Mouse (Mus musculus) hindbrain, postnatal 0 days (tissue): ENCODE results near the gene Catsperz. TPM values are rescaled to one million over a fixed set of nuclear protein-coding genes. Genes with fewer than 3 reads are reported as not detected.

ENCODE experiments used
- ATAC-seq: fragments of 200-750 bp; cut with Nextera tagmentation; 2 replicates; pipeline ENCODE4 v1.8.0; 2017; ENCODE audit warnings: mild to moderate bottlenecking, moderate TSS enrichment, moderate library complexity
- DNase-seq: peaks from one replicate; pipeline ENCODE4 v3.0.0-alpha.2; 2015; ENCODE audit warnings: low spot score
- H3K27ac ChIP-seq: fragments of 300-500 bp; sonication (generic); 2 replicates; pipeline ENCODE4 v1.5.1; 2014; ENCODE audit warnings: mild to moderate bottlenecking
- H3K27me3 ChIP-seq: fragments of 300-500 bp; sonication (generic); 2 replicates; pipeline ENCODE4 v1.6.1; 2014; ENCODE audit warnings: low read length, mixed read lengths; ENCODE audit not compliant: insufficient read depth
- H3K36me3 ChIP-seq: fragments of 300-500 bp; sonication (generic); 2 replicates; pipeline ENCODE4 v1.6.1; 2014; ENCODE audit warnings: low read length, mixed read lengths; ENCODE audit not compliant: insufficient read depth
- H3K4me1 ChIP-seq: fragments of 300-500 bp; sonication (generic); 2 replicates; pipeline ENCODE4 v1.6.1; 2014; ENCODE audit warnings: antibody characterized with exemption, low read length, mixed read lengths; ENCODE audit not compliant: insufficient read depth
- H3K4me2 ChIP-seq: fragments of 300-500 bp; sonication (generic); 2 replicates; pipeline ENCODE4 v1.6.1; 2014; ENCODE audit warnings: low read depth, mild to moderate bottlenecking, low read length, moderate library complexity, mixed read lengths
- H3K4me3 ChIP-seq: fragments of 300-500 bp; sonication (generic); 2 replicates; pipeline ENCODE4 v1.5.1; 2014; ENCODE audit warnings: low read length
- H3K9ac ChIP-seq: fragments of 300-500 bp; sonication (generic); replicated peaks from 2 replicates; pipeline ENCODE4 v1.6.1; 2014; ENCODE audit warnings: mild to moderate bottlenecking, low read length, moderate library complexity, mixed read lengths
- H3K9me3 ChIP-seq: fragments of 300-500 bp; sonication (generic); 2 replicates; pipeline ENCODE4 v1.6.1; 2016; ENCODE audit warnings: low read length, mixed read lengths
- CTCF ChIP-seq: IDR thresholded peaks from 2 replicates; pipeline ENCODE4 v1.5.1; 2016; ENCODE audit warnings: antibody characterized with exemption, control low read depth, low read depth
- WGBS: fragments of 180-500 bp; shearing (Covaris S2); extraction: QIAGEN DNeasy Blood & Tissue Kit; methylation state at CpG from one replicate; pipeline ENCODE4 v1.1.7; 2014; 5-methylcytosine and 5-hydroxymethylcytosine counted together
- polyA plus RNA-seq: library from polyadenylated mRNA; unstranded; fragments of >200 nt; fragmentation: Nextera tagmentation; extraction: Ambion mirVana; gene quantifications from 2 replicates; pipeline ENCODE4 v1.2.1, GENCODE M21; 2015
- total RNA-seq: library from RNA; depleted of rRNA; stranded (reverse); fragments of >200 nt; gene quantifications from 2 replicates; pipeline ENCODE4 v1.2.3, GENCODE M21; 2014; rRNA removed

Catsperz gene
- 2.0 TPM in 1 of 2 replicates, not detected in the other for total RNA-seq
- 2.9 and 3.7 TPM in 2 replicates for polyA plus RNA-seq

- Histone ChIP-seq H3K9me3 (no peaks in the 10 kb centered on the region), H3K4me2 (peak within 1 kb of the TSS; percentile 28; the same call in 1 of the 2 replicates), H3K4me3 (peak within 1 kb of the TSS; percentile 11; the same call in 1 of the 2 replicates), H3K27me3 (peaks cover 40% of the 10 kb centered on the region), H3K9ac (no peak within 1 kb of the TSS), H3K4me1 (peaks cover 13% of the 10 kb centered on the region; the same call in 1 of the 2 replicates), H3K36me3 (no peaks in the 10 kb centered on the region), H3K27ac (no peak within 1 kb of the TSS)
- ATAC-seq = no peak
- no peak for DNase-seq
- WGBS = 3% methylated on average over 9 of the region's 9 CpGs
- TF ChIP-seq CTCF = no peak
Observed at GRCm38 (mm10) chr19:6925307-6925573, at the start of gene Catsperz. Catsperz (minus strand) TSS chr19:6925380.

GRCm38 (mm10) chr19:6974211-6975205 is 49.3 kb upstream of the Catsperz start, which contains the start of gene Ppp1r14b:
Ppp1r14b (plus strand) TSS chr19:6974968.
- TF ChIP-seq CTCF = no peak
- Histone ChIP-seq H3K4me3 (peak within 1 kb of the TSS; percentile 62), H3K27ac (peak within 1 kb of the TSS; percentile 90), H3K4me1 (peaks cover 22% of the 10 kb centered on the region), H3K9ac (peak within 1 kb of the TSS; percentile 76), H3K27me3 (0 out of 2 replicates have a peak, but pooled peaks cover 3% of the 10 kb centered on the region), H3K4me2 (peak within 1 kb of the TSS; percentile 90), H3K36me3 (peaks cover 4% of the 10 kb centered on the region; the same call in 1 of the 2 replicates), H3K9me3 (no peaks in the 10 kb centered on the region)
- peak; percentile 56 for ATAC-seq
- peak; percentile 89 for DNase-seq
- under 1% methylated on average over 70 of the region's 84 CpGs for WGBS

- no peak for DNase-seq
- 0 out of 2 replicates have a peak, but pooled peaks cover 3% of the 10 kb centered on the region for H3K27me3 ChIP-seq
Observed at GRCm38 (mm10) chr19:6973581-6974190, 48.5 kb upstream of the Catsperz start.

GRCm38 (mm10) chr19:6972247-6972917 is 47.2 kb upstream of the Catsperz start:
- no peak for TF ChIP-seq CTCF
- DNase-seq (no peak), ATAC-seq (no peak)
- Histone ChIP-seq H3K27me3 (0 out of 2 replicates have a peak, but pooled peaks cover 3% of the 10 kb centered on the region), H3K4me1 (peaks cover 9% of the 10 kb centered on the region), H3K9ac (no peak overlapping the region), H3K4me2 (no peak overlapping the region), H3K9me3 (no peaks in the 10 kb centered on the region), H3K4me3 (no peak overlapping the region), H3K27ac (no peak overlapping the region), H3K36me3 (no peaks in the 10 kb centered on the region)
- WGBS = 79% methylated on average over 13 of the region's 13 CpGs

More at GRCm38 (mm10) chr19:6973581-6974190, 48.5 kb upstream of the Catsperz start:
- no peak for ATAC-seq
- Histone ChIP-seq H3K4me3 (peak overlapping the region; percentile 62), H3K9me3 (no peaks in the 10 kb centered on the region), H3K4me1 (peaks cover 17% of the 10 kb centered on the region), H3K9ac (peak overlapping the region; percentile 76; the same call in 1 of the 2 replicates), H3K36me3 (peaks cover 4% of the 10 kb centered on the region; the same call in 1 of the 2 replicates), H3K27ac (no peak overlapping the region), H3K4me2 (peak overlapping the region; percentile 90)
- no peak for TF ChIP-seq CTCF
- 33% methylated on average over 12 of the region's 12 CpGs for WGBS

- H3K9ac ChIP-seq = no peak overlapping the region
- H3K4me1 ChIP-seq = peaks cover 8% of the 10 kb centered on the region
- TF ChIP-seq CTCF = no peak
- no peak overlapping the region for H3K4me2 ChIP-seq
- 0 out of 2 replicates have a peak, but pooled peaks cover 3% of the 10 kb centered on the region for H3K27me3 ChIP-seq
- DNase-seq (no peak), ATAC-seq (no peak)
- H3K27ac ChIP-seq = no peak overlapping the region
- H3K4me3 ChIP-seq = no peak overlapping the region
- WGBS = 52% methylated on average over 6 of the region's 6 CpGs
- no peaks in the 10 kb centered on the region for H3K9me3 ChIP-seq
- no peaks in the 10 kb centered on the region for H3K36me3 ChIP-seq
Observed at GRCm38 (mm10) chr19:6971644-6972043, 46.5 kb upstream of the Catsperz start.

- Histone ChIP-seq H3K9me3 (no peaks in the 10 kb centered on the region), H3K36me3 (no peaks in the 10 kb centered on the region), H3K27me3 (0 out of 2 replicates have a peak, but pooled peaks cover 3% of the 10 kb centered on the region), H3K27ac (no peak overlapping the region), H3K4me2 (peak overlapping the region; percentile 52; the same call in 1 of the 2 replicates), H3K4me3 (no peak overlapping the region; the same call in 1 of the 2 replicates), H3K9ac (no peak overlapping the region), H3K4me1 (no peaks in the 10 kb centered on the region)
- ATAC-seq (no peak), DNase-seq (no peak)
- TF ChIP-seq CTCF = no peak
- WGBS = 16% methylated on average over 11 of the region's 11 CpGs
Observed at GRCm38 (mm10) chr19:6970460-6971085, 45.4 kb upstream of the Catsperz start.
